Mouse (Mus musculus) small intestine, adult 2 months (tissue): ENCODE data around the gene Gal3st2. TPM values are rescaled to one million over a fixed set of nuclear protein-coding genes. Genes with fewer than 3 reads are reported as not detected.
A peak's percentile ranks its signal among the peaks of the same experiment; 100 is the strongest.
"Not testable (repeated sequence)": the region's sequence is repeated elsewhere in the genome, so short reads cannot be mapped to it uniquely, and the experiment has no call there.

Experiments used
- H3K27ac ChIP-seq: fragments of 200-500 bp; 2 replicates; pipeline ENCODE4 v1.5.1; 2012; ENCODE audit warnings: low read depth, low read length, control low read depth, inconsistent platforms; ENCODE audit not compliant: insufficient read depth
- H3K27me3 ChIP-seq: fragments of 200-500 bp; 2 replicates; pipeline ENCODE4 v1.6.1; 2012; ENCODE audit warnings: mild to moderate bottlenecking, moderate library complexity, low read length, inconsistent platforms; ENCODE audit not compliant: control insufficient read depth, insufficient read depth
- H3K36me3 ChIP-seq: fragments of 200-500 bp; 2 replicates; pipeline ENCODE4 v1.6.1; 2012; ENCODE audit warnings: mild to moderate bottlenecking, low read length, control low read depth, inconsistent platforms; ENCODE audit not compliant: control insufficient read depth, insufficient read depth
- H3K4me1 ChIP-seq: fragments of 200-500 bp; 2 replicates; pipeline ENCODE4 v1.6.1; 2012; ENCODE audit warnings: low read length, inconsistent platforms, mixed read lengths; ENCODE audit not compliant: control insufficient read depth, insufficient read depth, insufficient read length
- H3K4me3 ChIP-seq: fragments of 200-500 bp; 2 replicates; pipeline ENCODE4 v1.5.1; 2012; ENCODE audit warnings: low read depth, mild to moderate bottlenecking, control low read depth, inconsistent platforms, low read length, moderate library complexity
- CTCF ChIP-seq: fragments of 200-500 bp; IDR thresholded peaks from 2 replicates; pipeline ENCODE4 v1.5.1; 2012; ENCODE audit warnings: low read depth, mild to moderate bottlenecking, control low read depth, inconsistent platforms, low read length, moderate library complexity, mixed read lengths; ENCODE audit not compliant: insufficient replicate concordance, insufficient read length; ENCODE audit errors: extremely low read depth
- POLR2A ChIP-seq: fragments of 200-500 bp; IDR thresholded peaks from 2 replicates; pipeline ENCODE4 v1.6.1; 2012; ENCODE audit warnings: low read depth, mild to moderate bottlenecking, control low read depth, inconsistent platforms, low read length, moderate library complexity
- WGBS: fragments of 180-500 bp; shearing (Covaris S2); methylation state at CpG from one replicate; pipeline ENCODE4 v1.1.7; 2018; 5-methylcytosine and 5-hydroxymethylcytosine counted together
- polyA plus RNA-seq: library from polyadenylated mRNA; depleted of rRNA; stranded (reverse); fragments of >200 nt; gene quantifications from 2 replicates; pipeline ENCODE4 v1.2.3, GENCODE M21; 2012

Gal3st2 gene
- polyA plus RNA-seq, 1 experiment = 113 TPM

GRCm38 (mm10) chr1:93837335-93837734 is 23.8 kb upstream of the Gal3st2 start:
- Histone ChIP-seq H3K4me3 (no peak overlapping the region), H3K36me3 (peaks cover 29% of the 10 kb centered on the region), H3K27ac (no peak overlapping the region), H3K4me1 (no peaks in the 10 kb centered on the region), H3K27me3 (no peaks in the 10 kb centered on the region)
- WGBS = 95% methylated on average over 8 of the region's 8 CpGs
- no peak for TF ChIP-seq CTCF
- TF ChIP-seq POLR2A = no peak

- H3K27ac ChIP-seq, H3K4me3 ChIP-seq, H3K27me3 ChIP-seq, H3K4me1 ChIP-seq: not testable (repeated sequence)
- 88% methylated on average over 8 of the region's 8 CpGs for WGBS
- peaks cover 27% of the 10 kb centered on the region for H3K36me3 ChIP-seq
These were observed 22.5 kb upstream of the Gal3st2 start for GRCm38 (mm10) chr1:93838569-93838968.

- not testable (repeated sequence) for H3K4me3 ChIP-seq, H3K27me3 ChIP-seq, H3K36me3 ChIP-seq, H3K4me1 ChIP-seq, H3K27ac ChIP-seq
- WGBS = 32% methylated on average over 1 of the region's 3 CpGs
These were observed 15.2 kb upstream of the Gal3st2 start for GRCm38 (mm10) chr1:93845766-93846366.

GRCm38 (mm10) chr1:93855790-93856189 is 5.3 kb upstream of the Gal3st2 start:
- H3K4me1 ChIP-seq = peaks cover 11% of the 10 kb centered on the region; the same call in 1 of the 2 replicates
- H3K36me3 ChIP-seq, H3K27me3 ChIP-seq, H3K4me3 ChIP-seq: not testable (repeated sequence)
- peak overlapping the region; percentile 35; the same call in 1 of the 2 replicates for H3K27ac ChIP-seq
- 81% methylated on average over 4 of the region's 4 CpGs for WGBS

GRCm38 (mm10) chr1:93857370-93857769 is 3.7 kb upstream of the Gal3st2 start:
- WGBS = 11% methylated on average over 6 of the region's 6 CpGs

GRCm38 (mm10) chr1:93857991-93858390 is 3.1 kb upstream of the Gal3st2 start:
- H3K27me3 ChIP-seq = no peaks in the 10 kb centered on the region
- no peak overlapping the region for H3K4me3 ChIP-seq
- no peaks in the 10 kb centered on the region for H3K36me3 ChIP-seq
- no peak for TF ChIP-seq CTCF
- TF ChIP-seq POLR2A = no peak
- WGBS = 20% methylated on average over 3 of the region's 3 CpGs
- H3K4me1 ChIP-seq = peaks cover 11% of the 10 kb centered on the region; the same call in 1 of the 2 replicates
- H3K27ac ChIP-seq = no peak overlapping the region

More at GRCm38 (mm10) chr1:93857370-93857769, 3.7 kb upstream of the Gal3st2 start:
- Histone ChIP-seq H3K4me1 (peaks cover 11% of the 10 kb centered on the region; the same call in 1 of the 2 replicates), H3K36me3 (no peaks in the 10 kb centered on the region), H3K27me3 (no peaks in the 10 kb centered on the region), H3K27ac (peak overlapping the region; percentile 83), H3K4me3 (peak overlapping the region; percentile 44)
- TF ChIP-seq POLR2A (no peak), CTCF (no peak)

- no peak for TF ChIP-seq POLR2A
- no peak for TF ChIP-seq CTCF
These were observed 1.5 kb upstream of the Gal3st2 start for GRCm38 (mm10) chr1:93859619-93860018.

GRCm38 (mm10) chr1:93871594-93872105 is 10.5 kb downstream of the Gal3st2 start:
- not testable (repeated sequence) for H3K27me3 ChIP-seq, H3K4me1 ChIP-seq, H3K36me3 ChIP-seq, H3K4me3 ChIP-seq
- H3K27ac ChIP-seq = peak overlapping the region; percentile 75; the same call in 1 of the 2 replicates
- 21% methylated on average over 1 of the region's 1 CpGs for WGBS

More at GRCm38 (mm10) chr1:93859619-93860018, 1.5 kb upstream of the Gal3st2 start:
- Histone ChIP-seq H3K27me3 (no peaks in the 10 kb centered on the region), H3K27ac (peak overlapping the region; percentile 80), H3K36me3 (no peaks in the 10 kb centered on the region), H3K4me1 (peaks cover 11% of the 10 kb centered on the region; the same call in 1 of the 2 replicates), H3K4me3 (peak overlapping the region; percentile 34)

GRCm38 (mm10) chr1:93874405-93874804 is 13.3 kb downstream of the Gal3st2 start:
- H3K4me3 ChIP-seq, H3K27me3 ChIP-seq, H3K36me3 ChIP-seq, H3K4me1 ChIP-seq, H3K27ac ChIP-seq: not testable (repeated sequence)
- WGBS = 93% methylated on average over 14 of the region's 22 CpGs

- no CpG with 5 or more reads among the region's 11 CpGs for WGBS
- H3K4me3 ChIP-seq, H3K4me1 ChIP-seq, H3K36me3 ChIP-seq, H3K27ac ChIP-seq, H3K27me3 ChIP-seq: not testable (repeated sequence)
These were observed 20.7 kb downstream of the Gal3st2 start for GRCm38 (mm10) chr1:93881778-93882177.
